Mouse (Mus musculus): ENCODE results near the gene Atp8b3. TPM values are rescaled to one million over a fixed set of nuclear protein-coding genes. Genes with fewer than 3 reads are reported as not detected.

The Atp8b3 gene
- total and polyA plus RNA-seq, 2 experiments from 2014 or later, result 0.96 to 1.1 TPM

DNA sequence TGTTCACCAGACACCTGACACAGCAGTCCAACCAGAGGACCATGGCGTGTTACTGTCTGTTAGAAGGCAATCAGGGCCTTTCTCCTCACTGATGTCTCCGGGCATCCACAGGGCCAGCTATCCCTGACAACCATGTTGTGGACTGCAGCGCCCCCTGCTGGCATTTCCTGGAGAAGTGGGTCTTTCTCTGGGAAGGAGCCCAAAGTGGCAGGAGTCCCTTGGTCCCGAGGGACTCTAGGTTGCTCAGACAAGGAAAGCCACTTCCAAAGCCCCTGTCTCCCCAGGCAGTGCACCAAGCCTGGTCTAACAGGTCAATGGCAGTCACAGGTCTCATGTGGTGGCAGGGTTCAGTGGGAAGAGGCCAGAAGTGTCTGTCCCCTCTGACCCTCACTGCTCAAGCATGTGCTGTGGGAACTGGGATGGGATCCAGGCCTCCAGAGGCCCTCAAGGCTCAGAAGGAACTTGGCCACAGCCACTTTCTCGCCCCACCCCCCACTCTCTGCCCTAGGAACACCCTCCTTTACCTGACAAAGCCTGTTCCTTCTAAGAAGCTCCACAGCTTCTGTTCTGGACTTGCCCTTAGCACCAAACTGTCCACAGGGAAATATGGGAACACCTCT, 18.5 kb upstream of the Atp8b3 start:
- no peak overlapping the region for H3K4me3 ChIP-seq (ENCODE audit: low read length)
- 0 out of 2 replicates have a peak overlapping the region, but pooled peaks have one; percentile 2 for H3K9ac ChIP-seq (replicated peaks; ENCODE audit: low read length)

DNA sequence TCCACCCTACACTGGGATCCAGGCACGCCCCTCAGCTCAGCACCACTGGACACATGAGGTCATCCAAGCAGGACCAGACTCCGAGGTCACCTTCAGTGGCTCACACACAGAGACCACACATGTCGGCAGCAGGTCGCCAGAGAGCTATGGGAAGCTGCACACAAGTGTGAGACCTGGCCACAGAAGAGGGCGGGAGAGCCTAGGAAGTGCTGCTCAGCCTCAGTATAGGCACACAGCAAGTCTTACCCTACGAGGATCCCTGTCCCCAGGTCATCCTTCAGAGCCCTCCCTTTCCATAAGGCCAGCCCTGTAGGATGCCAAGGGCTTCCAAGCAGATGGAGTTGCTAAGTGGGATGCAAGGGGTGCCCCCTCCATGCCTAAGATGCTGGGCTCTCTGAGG, 15.1 kb upstream of the Atp8b3 start:
- ATAC-seq (no peak), DNase-seq (ENCODE audit: low spot score) (no peak)
- no peak for TF ChIP-seq CTCF (IDR thresholded peaks at IDR 0.05; ENCODE audit: low read depth)
- no peak overlapping the region for H3K4me2 ChIP-seq (ENCODE audit: low read depth, low read length)
- H3K9me3 ChIP-seq (ENCODE audit: low read length), result no peaks in the 10 kb centered on the region
- H3K4me3 ChIP-seq (ENCODE audit: low read length), result no peak overlapping the region
- H3K36me3 ChIP-seq (ENCODE audit: insufficient read depth, low read length), result peaks cover 15% of the 10 kb centered on the region; the same call in 1 of the 2 replicates
- no peak overlapping the region for H3K9ac ChIP-seq (replicated peaks; ENCODE audit: low read length)
- H3K27ac ChIP-seq, result no peak overlapping the region
- H3K4me1 ChIP-seq (ENCODE audit: insufficient read depth, low read length), result no peaks in the 10 kb centered on the region
- H3K27me3 ChIP-seq (ENCODE audit: insufficient read depth, low read length), result no peaks in the 10 kb centered on the region
- 93% methylated on average over 6 of the region's 6 CpGs for WGBS

More for the DNA sequence above, 18.5 kb upstream of the Atp8b3 start:
- no peak overlapping the region for H3K27ac ChIP-seq
- H3K27me3 ChIP-seq (ENCODE audit: insufficient read depth, low read length), result no peaks in the 10 kb centered on the region
- H3K36me3 ChIP-seq (ENCODE audit: insufficient read depth, low read length), result no peaks in the 10 kb centered on the region
- no peak overlapping the region for H3K4me2 ChIP-seq (ENCODE audit: low read depth, low read length)
- no peaks in the 10 kb centered on the region for H3K9me3 ChIP-seq (ENCODE audit: low read length)
- no peak for ATAC-seq
- TF ChIP-seq CTCF (IDR thresholded peaks at IDR 0.05; ENCODE audit: low read depth), result peak; percentile 80
- WGBS, result 22% methylated on average over 5 of the region's 5 CpGs
- peak; percentile 85 for DNase-seq (ENCODE audit: low spot score)
- H3K4me1 ChIP-seq (ENCODE audit: insufficient read depth, low read length), result peaks cover 9% of the 10 kb centered on the region

DNA sequence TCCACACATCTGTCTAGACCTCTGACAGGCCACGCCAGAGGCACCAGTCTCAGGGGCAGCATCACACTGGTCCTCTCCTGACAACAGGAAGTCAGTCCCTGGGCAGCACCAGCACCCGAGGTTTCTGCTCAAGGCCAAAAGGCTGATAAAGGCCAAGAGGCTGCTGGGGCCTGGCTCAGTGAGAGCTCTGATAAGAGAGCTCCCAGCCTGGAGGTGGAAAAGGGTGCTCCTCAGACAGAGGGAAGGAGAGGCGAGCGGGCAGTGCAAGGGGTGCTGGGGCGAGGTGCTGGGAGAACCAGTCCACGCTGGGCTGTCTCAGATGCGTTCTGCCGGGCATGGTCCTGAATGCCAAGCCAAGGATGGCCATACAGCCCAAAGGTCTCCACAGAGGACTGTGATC, 14.7 kb upstream of the Atp8b3 start:
- DNase-seq (ENCODE audit: low spot score), result no peak
- H3K9me3 ChIP-seq (ENCODE audit: low read length), result no peaks in the 10 kb centered on the region
- WGBS, result 92% methylated on average over 8 of the region's 8 CpGs

DNA sequence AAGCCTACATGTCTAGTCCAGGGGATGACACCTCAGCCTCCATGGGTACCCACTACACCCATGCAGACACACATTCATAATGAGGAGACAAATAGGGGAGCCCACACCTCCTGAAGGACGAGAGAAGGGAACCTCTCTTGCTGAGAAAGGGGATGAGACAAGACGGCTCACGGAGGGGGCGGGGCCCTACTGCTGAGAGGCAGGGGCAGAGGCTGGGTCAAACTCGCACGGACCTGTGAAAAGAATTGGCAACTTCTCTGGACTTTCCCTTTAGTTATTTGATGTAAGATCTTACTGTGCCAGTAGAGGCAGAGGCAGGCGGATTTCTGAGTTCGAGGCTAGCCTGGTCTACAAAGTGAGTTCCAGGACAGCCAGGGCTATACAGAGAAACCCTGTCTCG, 13.4 kb upstream of the Atp8b3 start:
- Histone ChIP-seq H3K4me1 (ENCODE audit: insufficient read depth, low read length) (no peaks in the 10 kb centered on the region), H3K27me3 (ENCODE audit: insufficient read depth, low read length) (no peaks in the 10 kb centered on the region), H3K36me3 (ENCODE audit: insufficient read depth, low read length) (peaks cover 20% of the 10 kb centered on the region; the same call in 1 of the 2 replicates), H3K4me3 (ENCODE audit: low read length) (no peak overlapping the region), H3K27ac (no peak overlapping the region), H3K9ac (replicated peaks; ENCODE audit: low read length) (no peak overlapping the region), H3K9me3 (ENCODE audit: low read length) (no peaks in the 10 kb centered on the region), H3K4me2 (ENCODE audit: low read depth, low read length) (no peak overlapping the region)
- 60% methylated on average over 9 of the region's 9 CpGs for WGBS
- no peak for DNase-seq (ENCODE audit: low spot score)
- TF ChIP-seq CTCF (IDR thresholded peaks at IDR 0.05; ENCODE audit: low read depth), result no peak
- ATAC-seq, result no peak

More for the DNA sequence above, 14.7 kb upstream of the Atp8b3 start:
- H3K36me3 ChIP-seq (ENCODE audit: insufficient read depth, low read length), result peaks cover 15% of the 10 kb centered on the region; the same call in 1 of the 2 replicates
- no peaks in the 10 kb centered on the region for H3K4me1 ChIP-seq (ENCODE audit: insufficient read depth, low read length)
- no peak overlapping the region for H3K4me3 ChIP-seq (ENCODE audit: low read length)
- no peaks in the 10 kb centered on the region for H3K27me3 ChIP-seq (ENCODE audit: insufficient read depth, low read length)
- no peak overlapping the region for H3K9ac ChIP-seq (replicated peaks; ENCODE audit: low read length)
- TF ChIP-seq CTCF (IDR thresholded peaks at IDR 0.05; ENCODE audit: low read depth), result no peak
- ATAC-seq, result no peak
- no peak overlapping the region for H3K4me2 ChIP-seq (ENCODE audit: low read depth, low read length)
- H3K27ac ChIP-seq, result no peak overlapping the region

DNA sequence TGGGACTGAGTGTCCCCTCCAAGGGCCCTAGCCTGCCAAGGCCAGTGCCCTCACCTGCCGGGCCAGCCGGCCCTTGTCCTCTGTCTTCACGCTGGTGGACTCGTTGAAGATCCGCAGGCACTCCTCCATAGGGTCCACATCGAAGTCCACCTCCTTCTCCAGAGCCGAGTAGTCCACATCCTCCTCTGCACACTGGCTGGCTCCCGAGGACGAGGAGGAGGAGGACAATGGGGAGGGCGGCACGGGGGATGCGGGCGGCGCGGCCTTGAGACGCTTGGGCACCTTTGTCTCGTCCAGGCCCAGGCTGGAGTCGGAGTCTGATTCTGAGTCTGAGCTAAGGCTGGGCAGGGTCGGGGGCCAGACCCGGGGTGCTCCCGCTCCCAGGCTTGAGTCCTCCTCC, 10.4 kb upstream of the Atp8b3 start:
- H3K4me1 ChIP-seq (ENCODE audit: insufficient read depth, low read length), result no peaks in the 10 kb centered on the region
- H3K27ac ChIP-seq, result no peak overlapping the region
- no peak for ATAC-seq
- peaks cover 50% of the 10 kb centered on the region for H3K36me3 ChIP-seq (ENCODE audit: insufficient read depth, low read length)
- no peak overlapping the region for H3K4me2 ChIP-seq (ENCODE audit: low read depth, low read length)
- no peak for DNase-seq (ENCODE audit: low spot score)
- H3K9ac ChIP-seq (replicated peaks; ENCODE audit: low read length), result no peak overlapping the region
- no peak overlapping the region for H3K4me3 ChIP-seq (ENCODE audit: low read length)
- no peaks in the 10 kb centered on the region for H3K9me3 ChIP-seq (ENCODE audit: low read length)
- 86% methylated on average over 21 of the region's 21 CpGs for WGBS
- TF ChIP-seq CTCF (IDR thresholded peaks at IDR 0.05; ENCODE audit: low read depth), result no peak
- H3K27me3 ChIP-seq (ENCODE audit: insufficient read depth, low read length), result no peaks in the 10 kb centered on the region

DNA sequence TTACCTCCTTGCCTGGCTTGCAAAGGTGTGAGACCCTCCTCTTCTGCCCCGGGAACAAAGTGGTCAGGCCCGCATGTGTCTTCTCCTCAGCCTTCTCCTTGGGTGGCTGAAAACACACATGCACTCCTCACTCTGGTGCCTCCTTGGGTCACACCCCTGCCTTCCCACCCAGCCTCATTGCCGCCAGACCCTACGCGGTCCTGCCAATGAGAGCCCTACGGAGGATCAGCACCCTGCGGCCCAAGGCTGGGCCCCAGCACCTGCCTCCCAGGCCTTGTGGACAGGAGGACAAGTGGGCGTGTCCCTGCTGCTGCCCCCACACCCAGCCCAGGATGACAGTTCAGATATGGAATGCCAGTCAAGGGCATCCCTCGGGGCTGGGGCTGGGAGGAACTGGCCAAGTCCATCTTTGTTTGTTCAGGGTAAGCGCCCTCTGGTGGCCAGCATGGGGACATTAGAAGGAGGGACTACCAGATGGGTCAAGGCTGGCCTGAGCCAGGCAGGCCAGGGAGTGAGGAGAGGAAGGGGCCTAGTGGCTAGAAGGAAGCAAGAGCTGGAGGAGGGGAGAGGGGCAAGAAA, 9.6 kb upstream of the Atp8b3 start:
- peak; percentile 85 for DNase-seq (ENCODE audit: low spot score)
- TF ChIP-seq CTCF (IDR thresholded peaks at IDR 0.05; ENCODE audit: low read depth), result peak; percentile 95
- no peaks in the 10 kb centered on the region for H3K4me1 ChIP-seq (ENCODE audit: insufficient read depth, low read length)
- H3K27ac ChIP-seq, result no peak overlapping the region
- H3K9me3 ChIP-seq (ENCODE audit: low read length), result no peaks in the 10 kb centered on the region
- 73% methylated on average over 10 of the region's 10 CpGs for WGBS
- no peaks in the 10 kb centered on the region for H3K27me3 ChIP-seq (ENCODE audit: insufficient read depth, low read length)
- no peak overlapping the region for H3K9ac ChIP-seq (replicated peaks; ENCODE audit: low read length)
- peaks cover 57% of the 10 kb centered on the region for H3K36me3 ChIP-seq (ENCODE audit: insufficient read depth, low read length)
- peak; percentile 74 for ATAC-seq
- H3K4me2 ChIP-seq (ENCODE audit: low read depth, low read length), result no peak overlapping the region
- H3K4me3 ChIP-seq (ENCODE audit: low read length), result no peak overlapping the region

DNA sequence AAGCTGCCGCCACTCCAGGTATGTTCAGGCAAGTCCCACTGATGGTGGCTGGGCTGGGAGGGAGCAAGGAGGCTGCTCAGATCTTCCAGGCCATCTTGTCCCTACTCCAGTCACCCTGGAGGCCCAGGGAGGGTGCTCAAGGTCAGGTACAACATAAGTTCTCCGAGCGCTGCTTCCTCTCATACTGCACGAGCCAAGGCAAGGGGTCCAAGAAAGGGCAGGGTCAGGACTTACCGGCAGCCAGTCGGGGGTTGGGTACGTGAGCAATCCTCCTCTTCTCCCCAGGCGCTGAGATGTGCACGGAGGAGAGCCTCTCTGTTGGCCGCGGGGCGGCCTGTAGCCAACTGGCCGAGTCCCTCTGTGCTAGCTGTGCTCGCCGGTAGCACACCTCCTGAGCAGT, 8.6 kb upstream of the Atp8b3 start:
- Histone ChIP-seq H3K36me3 (ENCODE audit: insufficient read depth, low read length) (peaks cover 67% of the 10 kb centered on the region), H3K9ac (replicated peaks; ENCODE audit: low read length) (no peak overlapping the region), H3K4me3 (ENCODE audit: low read length) (no peak overlapping the region), H3K4me1 (ENCODE audit: insufficient read depth, low read length) (no peaks in the 10 kb centered on the region), H3K4me2 (ENCODE audit: low read depth, low read length) (no peak overlapping the region), H3K27ac (no peak overlapping the region), H3K9me3 (ENCODE audit: low read length) (no peaks in the 10 kb centered on the region), H3K27me3 (ENCODE audit: insufficient read depth, low read length) (no peaks in the 10 kb centered on the region)
- TF ChIP-seq CTCF (IDR thresholded peaks at IDR 0.05; ENCODE audit: low read depth), result no peak
- ATAC-seq (no peak), DNase-seq (ENCODE audit: low spot score) (no peak)
- WGBS, result 88% methylated on average over 15 of the region's 15 CpGs

All from hindbrain, postnatal 0 days (tissue).